Mouse (Mus musculus): Measurements from ENCODE around the gene Bcor.

The Bcor gene

DNA sequence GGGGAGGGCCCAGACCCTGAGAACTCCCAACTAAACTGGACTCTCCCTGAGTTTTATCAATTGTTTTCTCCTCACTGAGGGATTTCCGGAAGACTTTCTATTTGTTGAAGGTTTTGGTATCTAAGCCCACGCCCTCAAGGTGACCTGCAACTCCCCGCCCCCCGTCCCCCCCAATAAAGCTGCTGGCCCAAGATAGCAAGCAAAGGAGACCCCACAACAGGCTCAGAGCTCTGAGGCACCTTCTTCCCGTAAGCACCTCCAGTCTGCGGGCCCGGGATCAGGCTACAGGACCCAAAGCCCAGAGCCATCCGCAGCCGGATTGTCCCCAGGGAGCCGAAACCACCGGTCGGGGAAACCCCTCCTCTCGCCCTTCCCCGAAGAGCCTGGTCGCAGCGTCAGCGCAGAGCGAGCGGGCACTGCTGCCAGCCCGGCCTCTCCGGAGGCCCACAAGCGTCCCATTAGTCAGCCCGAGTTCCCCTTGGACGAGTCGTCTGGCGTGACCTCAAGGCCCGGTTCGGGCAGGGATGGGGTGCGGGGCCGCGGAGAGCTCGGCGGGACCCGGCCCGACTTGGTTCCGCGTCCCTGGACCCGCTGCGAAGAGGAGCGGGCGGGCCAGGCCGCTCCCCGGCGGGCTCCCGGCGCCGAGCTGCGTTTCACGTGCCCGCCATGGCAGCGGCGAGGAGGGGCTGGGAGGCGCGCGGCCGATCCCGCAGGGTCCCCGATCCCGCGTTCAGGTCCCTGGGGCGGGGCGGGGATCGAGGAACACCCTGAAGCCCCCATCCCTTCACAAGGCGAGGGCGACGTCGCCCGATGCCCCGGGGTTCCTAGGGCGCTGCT is 73.3 kb downstream of the Bcor start:
- DNase-seq (ENCODE audit: low spot score in 2 of 2) = peak; percentile 47 to 83

DNA sequence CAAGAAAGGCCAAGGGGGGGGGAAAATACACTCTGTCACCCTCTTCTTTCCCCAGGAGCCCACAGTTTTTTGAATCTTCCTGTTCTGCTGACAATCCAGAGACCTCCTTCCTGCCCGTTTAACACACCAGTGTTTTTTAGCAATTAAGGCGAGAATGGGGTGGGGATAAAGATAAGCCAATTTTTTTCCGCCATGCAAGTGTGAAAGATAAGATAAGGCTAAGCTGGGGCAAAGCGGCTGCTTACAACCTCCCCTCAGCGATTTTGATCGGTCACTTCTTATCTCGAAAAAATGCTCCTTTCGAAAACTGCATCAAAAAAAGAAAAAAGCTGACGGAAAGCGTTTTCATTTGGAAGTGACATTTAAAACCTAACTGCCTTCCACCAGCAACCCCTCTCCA is 74.2 kb downstream of the Bcor start:
- no peak for DNase-seq (ENCODE audit: low spot score in 2 of 2)

DNA sequence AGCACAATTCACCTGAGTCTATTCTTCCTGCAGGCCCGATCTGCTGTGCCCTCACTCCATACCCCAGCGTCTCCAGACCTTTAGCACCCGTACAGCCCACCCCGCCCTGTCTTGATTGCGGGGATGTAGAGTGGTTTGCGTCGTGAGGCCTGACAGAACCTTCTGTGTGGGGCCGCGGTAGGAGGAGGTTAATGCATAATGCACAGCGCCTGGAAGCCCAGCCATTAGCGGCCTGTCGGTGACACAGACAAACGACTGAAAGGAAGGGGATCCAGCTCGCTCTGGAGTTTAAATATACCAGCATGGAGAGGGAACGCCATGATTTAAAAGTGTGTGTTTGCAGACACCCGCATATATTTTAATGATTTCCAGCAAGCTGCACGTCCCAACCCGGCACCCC is 74.9 kb downstream of the Bcor start:
- DNase-seq (ENCODE audit: low spot score in 2 of 2) = no peak

DNA sequence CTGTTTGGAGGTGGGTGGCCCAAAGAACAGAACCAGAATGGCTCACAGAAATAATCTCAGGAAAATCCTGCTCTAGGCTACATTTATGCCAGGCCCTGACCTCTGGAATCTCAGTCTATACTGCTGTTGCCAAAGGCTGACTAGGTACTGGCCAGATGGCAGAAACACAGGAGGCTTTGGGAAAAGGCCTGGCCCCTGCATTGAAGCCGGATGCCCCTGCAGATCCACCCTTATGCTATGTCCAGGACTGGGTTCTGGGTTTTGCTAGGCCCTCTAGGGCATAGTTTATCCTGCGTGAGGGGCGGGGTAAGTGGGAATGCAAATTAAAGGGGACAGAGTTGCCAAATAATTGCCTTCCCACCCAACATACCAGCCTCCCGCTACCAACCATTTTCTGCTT is 75.5 kb downstream of the Bcor start:
- DNase-seq (ENCODE audit: low spot score in 2 of 2) = no peak

DNA sequence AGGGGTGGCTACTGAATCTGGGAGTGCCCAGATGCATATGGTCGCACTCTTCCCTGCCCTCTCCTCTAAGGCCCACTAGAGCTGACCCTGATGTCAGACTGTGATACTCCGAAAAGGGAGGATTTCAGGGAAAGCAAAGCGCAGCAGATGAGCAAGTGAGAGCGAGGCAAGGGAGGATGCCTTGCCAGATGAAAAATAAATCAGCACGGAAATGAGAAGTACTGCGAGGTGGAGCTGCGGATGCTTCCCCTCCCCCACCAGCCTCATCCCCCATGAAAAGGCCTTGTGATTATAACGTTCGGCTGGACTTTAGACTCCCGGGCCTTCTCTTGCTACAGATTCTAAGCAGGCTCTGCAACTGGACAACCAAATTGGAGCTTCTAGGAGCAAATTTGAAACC is 76.5 kb downstream of the Bcor start:
- DNase-seq (ENCODE audit: low spot score in 2 of 2) = no peak

DNA sequence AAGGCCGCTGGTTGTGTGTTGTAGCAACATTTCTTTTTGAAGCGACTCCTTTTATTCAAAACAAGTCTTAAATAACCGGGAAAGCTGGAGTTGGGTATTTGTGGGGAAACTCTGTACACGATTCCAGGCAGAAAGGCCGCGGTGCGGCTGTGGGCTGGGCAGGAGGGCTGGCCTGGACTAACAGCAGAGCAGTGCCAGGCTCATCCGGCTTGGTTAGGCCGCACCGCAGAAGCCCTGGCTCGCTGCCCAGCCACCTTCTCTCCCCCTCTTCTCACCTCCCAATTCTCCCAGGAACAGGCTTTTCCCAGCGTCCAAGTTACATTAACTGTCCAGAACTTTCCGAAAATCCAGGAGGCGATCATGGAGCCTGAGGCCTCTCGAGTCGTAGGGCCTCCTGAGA is 77.4 kb downstream of the Bcor start:
- DNase-seq (ENCODE audit: low spot score in 2 of 2) = no peak

DNA sequence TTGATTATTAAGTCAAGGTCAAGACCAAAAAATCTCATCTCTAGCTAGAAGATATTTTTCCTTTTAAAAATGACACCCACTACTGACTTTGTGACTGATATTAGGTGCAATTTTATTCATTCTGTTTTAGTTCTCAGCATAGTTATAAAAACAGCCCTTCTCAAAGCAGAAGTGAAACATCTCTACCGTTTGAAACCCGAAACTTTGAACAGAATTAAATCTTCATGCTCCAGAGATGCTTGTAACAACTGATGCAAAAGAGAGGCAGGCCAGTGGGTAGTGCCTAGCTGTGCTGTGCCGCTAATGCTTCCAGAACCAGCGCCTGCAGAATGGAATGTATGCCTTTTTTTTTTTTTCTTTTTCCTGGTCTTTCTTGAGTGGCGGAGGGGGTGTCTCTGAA is 78.0 kb downstream of the Bcor start:
- no peak for DNase-seq (ENCODE audit: low spot score in 2 of 2)

DNA sequence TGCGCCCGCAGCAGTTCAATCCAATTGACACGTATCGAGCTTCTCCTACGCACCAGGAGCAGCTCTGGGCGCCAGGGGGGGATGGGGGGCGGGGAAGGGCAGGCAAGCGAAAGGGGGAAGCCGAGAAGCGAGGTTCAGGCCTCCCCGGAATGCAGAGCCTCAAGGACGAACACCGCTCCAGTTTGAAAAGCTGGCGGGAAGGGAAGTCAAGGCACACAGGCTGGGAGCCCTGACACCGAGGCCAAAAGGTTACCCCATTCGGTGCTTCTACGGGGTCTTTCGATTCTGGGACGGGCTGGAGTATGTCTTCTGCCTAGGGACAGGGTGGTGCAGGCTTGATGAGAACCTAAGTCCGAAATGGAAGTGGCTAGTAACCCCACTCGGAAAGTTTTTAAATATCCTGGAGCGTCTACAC is 78.4 kb downstream of the Bcor start:
- no peak for DNase-seq (ENCODE audit: low spot score in 2 of 2)

DNA sequence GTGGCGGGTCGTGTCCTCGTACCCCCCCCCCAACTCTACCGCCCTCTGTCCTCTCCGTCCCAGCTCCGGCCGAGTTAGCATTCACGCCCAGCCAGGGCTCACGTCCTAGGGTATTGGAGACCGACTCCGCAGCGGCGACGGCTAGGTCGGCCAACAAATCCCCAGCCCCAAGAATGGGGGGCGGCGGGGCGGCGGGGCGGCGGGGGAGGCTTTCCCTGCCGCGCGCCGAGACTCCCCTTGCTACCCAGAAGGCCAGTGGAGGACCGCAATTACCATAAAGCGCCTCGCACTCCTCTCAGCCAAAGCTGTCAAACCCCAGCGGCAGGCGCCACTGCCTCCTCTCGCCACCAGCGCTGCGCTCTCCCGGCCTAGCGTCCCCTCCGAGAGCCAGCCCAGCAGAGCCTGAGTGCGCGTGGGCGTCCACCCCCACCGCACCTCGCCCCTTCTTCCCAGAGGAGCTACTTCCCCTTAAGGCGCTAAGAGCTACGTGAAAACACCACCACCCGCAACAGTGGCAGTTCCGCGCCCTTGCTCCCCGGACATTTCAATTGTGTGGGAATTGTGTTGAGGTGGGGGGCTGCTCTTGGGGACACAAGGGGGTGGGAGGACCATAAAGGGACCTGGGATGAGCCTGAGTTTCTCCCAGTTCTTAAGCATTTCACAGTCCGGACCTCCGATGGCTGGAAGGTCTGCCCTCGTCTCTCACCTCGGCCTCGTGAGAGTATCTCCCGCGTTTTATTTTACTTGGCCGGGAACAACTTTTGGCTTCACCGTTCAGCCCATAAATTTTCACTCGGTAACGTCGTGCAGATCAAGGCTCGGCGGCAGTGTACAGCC is 79.0 kb downstream of the Bcor start:
- peak; percentile 47 to 72 for DNase-seq (ENCODE audit: low spot score in 2 of 2)

DNA sequence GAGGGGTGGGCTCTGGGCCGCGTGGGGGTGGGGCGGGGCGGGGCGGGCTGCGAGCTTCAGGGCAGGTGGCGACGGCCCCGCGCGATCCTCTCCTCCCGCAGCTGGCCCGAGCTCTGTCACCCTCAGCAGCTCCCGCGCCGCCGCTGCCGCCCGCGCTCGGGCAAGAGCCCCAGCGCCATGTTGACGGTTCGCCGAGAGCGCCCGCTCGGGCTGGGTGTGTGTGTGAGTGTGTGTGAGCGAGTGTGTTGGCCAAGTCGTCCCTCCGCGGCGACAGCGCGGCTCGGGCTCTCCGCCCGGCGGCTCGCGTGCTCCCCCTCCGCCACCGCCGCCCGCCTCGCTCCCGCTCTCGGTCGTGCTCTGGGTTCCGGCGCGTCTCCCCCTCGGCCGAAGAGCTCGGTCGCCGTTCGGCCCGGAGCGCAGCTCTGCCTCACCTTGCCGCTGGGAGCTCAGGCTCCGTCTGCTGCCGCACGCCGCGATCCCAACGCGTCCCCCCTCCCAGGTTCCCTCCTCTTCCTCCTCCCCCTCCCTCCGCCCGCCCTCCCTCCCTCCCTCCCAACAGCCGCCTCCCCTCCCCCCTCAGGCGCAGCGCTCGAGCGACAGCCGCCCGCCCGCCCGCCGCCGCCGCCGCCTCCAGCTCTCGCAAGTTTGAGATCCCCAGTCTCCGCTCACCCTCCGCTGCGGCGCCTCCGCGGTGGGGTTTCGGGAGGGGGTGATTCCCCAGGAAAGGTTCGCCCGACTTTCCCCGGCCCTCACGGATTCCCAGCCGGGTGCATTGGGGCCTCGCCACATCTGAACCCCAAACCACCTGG is 79.9 kb downstream of the Bcor start:
- peak; percentile 63 to 84 for DNase-seq (ENCODE audit: low spot score in 2 of 2)

DNA sequence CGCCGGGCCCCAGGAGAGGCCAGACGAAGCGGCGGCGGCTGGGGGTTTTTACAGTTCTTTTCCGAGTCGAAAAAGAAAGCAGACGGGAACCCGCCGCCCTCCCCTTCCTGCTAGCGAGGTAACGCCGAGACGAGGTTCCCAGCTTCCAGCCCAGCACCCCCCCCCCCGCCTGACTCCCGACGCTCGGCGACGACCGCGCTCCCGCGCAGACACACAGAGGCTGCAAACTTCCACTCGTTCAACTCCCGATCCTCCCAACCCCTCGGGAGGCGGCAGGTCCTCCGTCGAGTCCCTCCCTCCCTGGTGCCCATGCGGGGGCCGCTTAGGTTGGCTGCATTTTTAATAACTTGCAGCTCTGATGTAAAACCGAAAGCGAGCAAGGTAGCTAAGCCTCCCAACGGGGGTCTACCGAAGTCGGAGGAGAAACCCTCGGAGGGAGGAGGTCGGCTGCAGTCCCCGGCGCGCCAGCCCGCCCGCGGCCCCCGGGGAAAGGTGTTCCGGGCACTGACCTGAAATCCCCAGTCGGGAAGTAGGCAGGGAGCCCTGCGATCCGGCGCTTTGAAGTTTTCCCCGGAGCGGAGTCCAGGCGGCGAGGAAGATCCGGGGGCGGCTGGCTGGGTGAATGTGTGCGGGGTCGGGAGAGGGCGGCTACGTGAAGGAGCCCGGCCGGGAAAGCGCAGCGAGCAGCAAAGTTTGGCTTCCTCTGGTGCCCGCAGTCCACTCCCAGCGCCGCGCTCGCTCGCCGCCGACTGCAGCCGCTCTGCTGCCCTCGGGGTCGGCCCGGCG is 80.7 kb downstream of the Bcor start:
- peak; percentile 58 to 82 for DNase-seq (ENCODE audit: low spot score in 2 of 2)

DNA sequence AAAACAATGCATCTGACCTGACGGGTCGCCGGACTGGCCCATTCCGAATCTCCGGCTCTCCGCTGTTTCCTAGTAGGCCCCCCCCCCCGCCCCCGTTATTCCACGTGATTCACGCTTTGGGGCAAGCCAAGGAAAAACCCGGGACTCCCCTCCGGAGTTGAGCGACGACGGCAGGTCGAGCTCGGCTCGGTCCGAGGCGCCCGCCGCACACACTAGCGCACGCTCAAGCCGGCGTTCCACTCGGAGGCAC is 81.2 kb downstream of the Bcor start:
- DNase-seq (ENCODE audit: low spot score in 2 of 2) = no peak

DNA sequence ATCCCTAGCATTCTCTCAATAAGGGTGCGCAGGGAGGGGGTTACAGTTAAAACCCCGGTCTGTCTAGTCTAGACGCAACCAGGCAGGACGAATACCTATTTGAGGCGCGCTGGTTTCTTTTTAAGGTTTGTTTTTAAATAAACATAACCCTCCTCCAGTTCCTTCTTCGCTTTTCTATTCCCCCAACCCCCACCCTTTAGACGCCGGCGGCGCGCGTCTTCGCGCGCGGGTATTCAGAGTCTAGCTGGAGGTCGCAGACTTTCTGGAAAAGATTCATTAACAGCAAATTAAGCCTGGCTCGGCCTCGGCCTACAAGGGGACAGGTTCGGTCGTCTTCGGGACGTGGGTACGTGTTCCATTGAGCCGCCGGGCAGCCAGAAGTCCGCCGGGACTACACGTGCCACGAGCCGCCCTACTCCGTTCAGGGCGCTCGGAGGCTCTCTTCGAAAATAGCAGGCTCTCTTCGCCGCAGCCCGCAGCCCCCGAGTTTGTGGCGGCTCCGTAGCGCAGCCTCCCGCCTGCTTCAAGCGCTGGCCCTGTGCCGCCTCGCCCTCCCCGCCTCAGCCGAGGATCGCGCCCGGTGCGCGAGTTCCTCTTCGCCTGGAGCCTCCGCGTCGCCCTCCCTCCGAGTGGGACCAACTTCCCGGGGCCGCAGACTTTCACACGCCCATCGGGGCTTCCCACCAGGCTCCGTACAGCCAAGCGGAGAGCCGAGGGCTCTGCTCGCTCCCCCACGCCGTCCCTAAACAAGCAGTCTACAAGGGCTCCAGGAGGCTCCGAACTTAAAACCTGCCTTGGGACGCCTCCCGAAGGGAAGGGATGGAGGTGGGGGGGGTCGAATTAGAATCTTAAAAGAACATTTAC is 81.7 kb downstream of the Bcor start:
- DNase-seq (ENCODE audit: low spot score in 2 of 2) = peak; percentile 42 to 77

DNA sequence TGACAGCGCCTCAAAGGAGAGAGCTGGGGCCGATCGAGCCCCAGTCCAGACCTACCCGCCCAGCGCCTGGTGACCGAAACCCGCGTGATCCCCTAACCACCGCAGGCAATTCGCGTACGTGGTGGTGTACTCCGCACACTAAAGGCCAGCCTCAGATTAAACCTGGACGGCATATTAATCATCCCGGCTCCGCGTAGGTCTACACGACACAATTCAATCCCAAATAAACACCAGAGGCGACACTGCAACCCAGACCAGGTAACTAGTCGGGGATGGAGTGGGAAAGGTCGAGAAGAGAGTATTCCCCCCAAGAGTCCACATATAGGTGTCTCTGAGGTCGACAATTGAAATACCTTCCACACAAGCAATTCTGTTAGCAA is 82.6 kb downstream of the Bcor start:
- DNase-seq (ENCODE audit: low spot score in 2 of 2) = no peak

DNA sequence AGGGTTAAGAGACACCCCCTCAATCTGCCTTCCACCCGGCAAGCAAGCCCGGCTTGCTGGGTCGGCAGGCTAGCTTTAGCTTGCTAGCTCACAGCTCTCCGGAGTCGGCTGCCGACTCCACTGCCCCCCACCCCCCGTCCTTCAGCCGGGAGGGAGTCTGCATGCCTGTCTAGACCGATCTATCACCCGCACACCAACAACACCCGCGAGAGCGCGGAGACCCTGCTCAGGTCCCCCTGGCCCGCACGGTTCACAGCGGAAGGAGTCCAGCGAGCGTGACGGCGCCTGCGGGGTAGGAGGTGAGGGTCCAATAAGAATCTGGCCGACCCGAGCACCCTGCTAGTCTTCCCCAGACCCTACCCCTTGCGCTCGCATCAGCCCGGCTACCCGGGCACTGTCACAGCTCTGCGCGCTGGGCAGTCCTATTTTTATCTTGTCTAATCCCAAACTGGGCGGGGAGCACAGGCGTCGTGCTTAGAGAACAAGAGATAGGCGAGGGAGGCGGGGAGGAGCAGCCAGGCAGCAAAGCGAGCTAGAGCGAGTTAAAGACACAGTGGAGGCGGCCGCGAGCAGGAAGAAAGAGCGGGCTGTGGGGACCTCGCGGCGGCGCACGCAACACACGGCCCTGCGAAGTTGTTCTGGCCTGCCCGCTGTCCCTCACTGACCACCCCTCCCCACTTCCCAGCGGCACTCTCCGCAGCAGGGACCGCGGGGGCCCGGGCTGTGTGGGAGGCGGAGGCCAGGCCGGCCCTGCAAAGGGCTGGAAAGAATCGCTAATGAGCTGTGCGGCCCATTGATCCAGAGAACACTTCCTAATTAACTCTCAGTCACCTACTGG is 83.2 kb downstream of the Bcor start:
- peak; percentile 68 to 78 for DNase-seq (ENCODE audit: low spot score in 2 of 2)

DNA sequence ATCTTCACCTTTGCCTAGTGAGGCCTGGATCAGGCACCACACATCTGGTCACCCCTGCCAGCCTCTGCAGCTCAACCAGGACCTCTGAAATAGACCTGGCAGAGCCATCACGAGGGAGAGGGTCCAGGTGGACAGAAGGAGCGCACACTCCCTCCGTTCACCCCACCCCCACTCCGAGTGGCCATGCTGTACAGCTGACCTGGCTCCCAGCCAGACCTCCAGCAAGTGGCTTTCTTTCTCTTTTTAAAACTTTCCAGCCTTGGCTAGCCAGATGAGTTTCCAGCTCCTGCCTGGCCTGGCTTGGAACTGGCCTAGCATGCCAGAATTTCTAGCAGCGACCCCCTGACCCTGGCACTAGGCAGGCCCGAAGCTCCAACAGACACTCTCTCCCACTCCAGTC is 87.4 kb downstream of the Bcor start:
- no peak for DNase-seq (ENCODE audit: low spot score in 2 of 2)

DNA sequence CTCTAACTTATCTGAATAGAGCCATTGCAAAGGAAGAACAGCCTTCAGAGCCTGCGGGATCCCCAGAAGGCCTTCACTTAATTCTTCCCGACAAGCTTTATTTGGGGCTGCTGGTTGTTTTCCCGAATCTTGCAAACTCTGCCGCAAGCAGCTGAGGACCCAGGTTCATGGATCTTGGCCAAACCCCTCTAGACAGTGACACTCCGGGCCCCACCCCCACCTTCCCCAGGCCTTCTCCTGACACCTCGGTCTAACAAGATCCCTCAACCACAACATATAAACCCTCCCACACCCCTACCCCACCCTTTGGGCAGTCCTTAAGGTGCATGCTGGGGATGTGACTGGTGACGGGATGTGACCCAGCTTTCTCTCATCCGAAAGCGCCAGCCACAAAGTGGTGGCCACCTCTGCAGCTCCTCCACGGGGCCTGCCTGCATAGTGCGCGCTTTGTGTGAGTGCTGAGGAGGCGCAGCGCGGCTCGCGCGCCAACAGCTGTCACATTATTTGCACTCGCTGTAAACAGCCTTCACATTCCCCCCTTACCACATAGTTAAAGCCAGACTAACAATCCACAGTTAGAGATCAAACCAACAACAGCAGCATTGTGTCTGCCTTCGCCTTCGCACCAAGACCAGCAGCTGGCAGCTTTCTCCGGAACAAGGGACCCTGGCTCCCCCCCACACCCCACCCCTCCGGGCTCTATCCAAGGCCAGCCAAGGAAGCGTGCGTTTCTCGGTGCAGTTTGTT is 91.0 kb downstream of the Bcor start:
- no peak for DNase-seq (ENCODE audit: low spot score in 2 of 2)

DNA sequence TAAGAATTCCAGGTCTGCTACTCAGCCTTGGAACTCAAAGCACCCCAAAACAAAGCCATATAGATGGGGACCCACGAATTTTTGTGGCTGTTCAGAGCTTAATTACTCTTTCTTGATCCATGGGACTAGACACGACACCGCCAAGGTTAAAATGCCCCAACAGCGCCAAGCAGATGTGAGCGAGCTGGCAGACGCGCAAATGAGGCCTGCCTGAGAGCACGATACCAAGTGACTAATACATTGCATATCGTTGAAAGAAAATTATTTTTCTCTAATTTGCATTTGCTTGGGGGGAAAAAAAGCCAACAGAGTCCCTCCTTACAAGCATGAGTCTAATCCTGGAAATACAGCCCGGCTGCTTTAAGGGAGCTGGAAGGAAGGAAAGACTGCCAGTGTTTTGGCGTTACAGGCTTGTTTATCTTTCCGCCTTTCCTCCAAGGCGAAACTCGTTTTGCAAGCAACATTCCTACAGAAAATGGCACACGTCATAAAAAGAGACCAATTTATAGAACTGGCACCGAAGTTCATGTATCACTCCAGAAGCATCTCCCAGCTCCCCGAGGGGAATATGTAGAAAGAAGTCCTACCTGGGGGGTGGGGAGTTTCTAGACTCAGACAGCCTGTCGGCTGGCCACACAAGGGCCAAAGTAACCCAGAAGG is 92.2 kb downstream of the Bcor start:
- DNase-seq (ENCODE audit: low spot score in 2 of 2) = no peak

DNA sequence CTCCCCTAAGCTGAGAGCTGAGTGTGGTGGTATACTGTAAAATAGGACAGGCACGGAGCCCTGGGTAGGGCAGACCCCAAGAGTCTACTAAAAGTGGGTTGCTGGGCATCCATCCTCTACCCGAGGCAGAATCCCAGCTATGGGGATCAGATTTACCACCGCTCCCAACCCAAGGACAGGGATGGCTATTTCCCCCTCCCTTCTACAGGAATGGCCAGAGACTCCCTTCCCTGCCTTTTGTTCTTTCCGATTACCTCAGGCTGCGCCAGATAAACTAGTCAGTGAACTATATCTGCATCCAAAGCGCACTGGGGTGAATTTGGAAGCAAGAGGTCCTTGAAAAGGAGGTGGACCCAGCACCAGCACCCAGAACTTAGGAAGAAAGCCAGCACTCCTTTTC is 93.1 kb downstream of the Bcor start:
- no peak for DNase-seq (ENCODE audit: low spot score in 2 of 2)
